Mouse (Mus musculus): ENCODE data around the gene Lrrc74a.

The Lrrc74a gene

DNA sequence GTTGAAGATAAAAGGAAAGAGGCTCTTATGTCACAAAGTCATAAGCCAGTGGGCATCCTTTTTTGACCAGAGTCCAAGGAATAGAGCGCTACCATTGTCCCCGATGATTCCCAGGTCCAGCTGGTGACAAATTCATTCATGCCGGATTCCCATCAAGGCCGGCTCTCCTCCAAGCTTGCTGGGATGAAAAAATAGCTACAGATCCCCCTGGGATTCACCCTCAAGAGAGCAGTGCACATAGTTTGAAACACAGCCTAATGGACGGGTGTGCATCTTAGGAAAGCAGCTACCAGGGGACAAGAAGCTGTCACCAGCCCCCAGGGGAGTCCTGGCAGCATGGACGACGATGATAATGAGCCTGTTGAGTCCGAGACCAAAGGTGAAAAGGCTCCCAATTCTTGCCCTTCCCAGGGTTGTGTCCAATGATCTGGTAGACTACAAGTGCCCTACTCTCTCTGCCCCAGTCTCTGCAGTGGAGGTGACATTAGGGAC lies at the start of gene Lrrc74a:
TSS of gene Lrrc74a (plus strand) at position 51 of the 492 bp plus-strand sequence.
- no peak for DNase-seq

DNA sequence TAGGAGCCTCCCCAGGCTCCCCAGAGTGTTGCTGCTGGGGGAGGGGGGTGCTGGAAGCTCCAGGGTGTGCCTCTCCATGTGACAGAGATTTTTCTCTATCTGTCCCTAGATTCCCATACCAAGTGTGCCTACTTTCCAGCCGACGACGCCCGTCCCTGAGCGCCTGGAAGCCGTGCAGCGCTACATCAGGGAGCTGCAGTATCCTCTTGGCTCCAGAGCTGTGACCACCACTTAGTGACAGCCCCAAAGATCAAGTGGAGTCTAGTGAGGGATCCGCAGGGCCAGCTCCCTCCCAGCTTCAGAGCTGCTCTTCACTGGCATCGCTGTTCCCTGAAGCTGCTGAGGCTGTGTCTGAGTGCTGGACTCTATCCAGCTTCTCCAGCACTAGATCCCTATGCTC lies 48.9 kb upstream of the Lrrc74a start:
- DNase-seq, result no peak

DNA sequence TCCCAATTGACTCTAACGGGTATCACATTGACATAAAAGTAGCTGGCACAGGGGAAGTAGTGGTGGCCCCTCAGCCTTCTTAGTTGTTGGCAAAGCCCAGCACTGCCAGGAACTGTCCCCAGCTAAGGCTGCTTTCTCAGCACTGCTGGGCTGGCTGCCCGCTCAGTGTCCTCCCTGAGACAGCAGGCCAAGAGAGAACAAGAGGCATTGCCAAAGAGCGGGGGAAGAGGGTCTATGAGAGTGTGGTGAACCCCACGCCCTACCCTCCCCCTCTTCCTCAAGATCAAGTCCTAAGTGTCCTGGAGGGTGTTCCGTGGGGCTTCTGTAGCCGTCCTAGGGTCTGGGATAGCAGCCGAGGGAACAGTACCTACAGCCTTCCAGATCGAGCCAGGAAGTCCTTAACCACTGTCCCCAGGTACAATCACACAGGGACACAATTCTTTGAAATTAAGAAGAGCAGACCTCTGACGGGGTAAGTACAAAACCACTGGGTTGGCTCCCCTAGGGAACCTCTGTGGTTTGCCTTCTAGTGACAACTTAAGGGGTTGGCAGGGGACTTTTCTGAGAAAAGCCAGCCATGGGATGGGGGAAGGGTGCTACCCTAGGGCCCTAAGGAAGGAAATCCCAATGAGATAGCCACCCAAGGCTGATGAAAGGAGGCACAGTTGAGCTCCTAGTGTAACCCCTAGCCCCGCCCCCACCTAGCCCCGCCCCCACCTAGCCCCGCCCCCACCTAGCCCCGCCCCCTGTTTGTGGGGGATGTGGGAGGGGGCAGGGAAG lies 47.4 kb upstream of the Lrrc74a start:
- no peak for DNase-seq

DNA sequence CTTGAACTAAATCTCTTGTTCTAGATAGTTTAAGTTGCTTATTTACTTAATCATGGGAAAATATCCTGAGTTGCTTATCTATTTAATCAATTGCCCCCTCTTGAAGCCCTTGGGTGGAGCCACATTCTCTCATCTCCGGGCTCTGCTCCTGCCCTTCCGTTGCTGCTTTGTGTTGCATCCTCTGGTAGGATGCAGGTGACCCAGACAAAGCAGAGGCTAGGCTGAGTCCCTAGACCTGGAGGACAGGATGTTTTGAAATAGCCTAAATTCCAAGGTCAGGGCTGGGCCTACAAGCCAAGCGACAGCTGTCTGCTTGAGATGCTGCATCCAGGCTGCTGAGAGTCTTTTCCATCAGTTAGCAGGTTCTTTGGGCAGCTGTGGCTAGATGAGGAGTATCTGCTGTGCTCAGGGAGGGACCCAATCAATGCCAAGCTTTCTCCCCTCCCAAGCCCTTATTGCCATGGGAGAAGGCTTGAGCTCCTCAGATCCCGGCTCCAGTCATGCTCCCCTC lies 46.7 kb upstream of the Lrrc74a start:
- no peak for DNase-seq

DNA sequence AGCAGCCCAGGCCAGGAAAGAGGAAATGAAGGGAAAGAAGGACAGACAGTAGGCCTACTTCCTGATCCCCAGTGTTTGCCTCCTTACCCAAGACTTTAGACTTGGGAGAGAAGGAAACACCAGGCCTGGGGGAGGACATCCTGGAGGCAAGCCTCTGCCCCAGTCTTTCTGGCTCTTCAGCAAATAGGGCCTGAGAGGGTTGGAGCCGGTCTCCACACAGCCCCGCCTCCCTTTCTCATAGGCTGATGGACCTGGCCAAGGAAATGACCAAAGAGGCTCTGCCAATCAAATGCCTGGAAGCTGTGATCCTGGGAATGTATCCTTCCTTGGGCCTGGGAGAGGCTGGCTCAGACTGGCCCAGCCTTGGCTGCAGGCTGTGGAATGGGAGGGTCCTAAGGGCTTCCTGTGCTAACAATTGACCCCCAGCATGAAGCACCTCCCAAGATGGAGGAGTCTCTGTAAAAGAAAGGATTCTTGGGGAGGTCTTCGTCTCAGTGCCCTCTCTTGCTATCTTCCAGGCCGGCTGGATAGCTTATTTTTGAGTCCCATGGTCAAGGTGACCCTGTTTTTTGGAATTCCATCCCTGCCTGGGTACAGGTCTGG lies 46.1 kb upstream of the Lrrc74a start:
- DNase-seq, result no peak

DNA sequence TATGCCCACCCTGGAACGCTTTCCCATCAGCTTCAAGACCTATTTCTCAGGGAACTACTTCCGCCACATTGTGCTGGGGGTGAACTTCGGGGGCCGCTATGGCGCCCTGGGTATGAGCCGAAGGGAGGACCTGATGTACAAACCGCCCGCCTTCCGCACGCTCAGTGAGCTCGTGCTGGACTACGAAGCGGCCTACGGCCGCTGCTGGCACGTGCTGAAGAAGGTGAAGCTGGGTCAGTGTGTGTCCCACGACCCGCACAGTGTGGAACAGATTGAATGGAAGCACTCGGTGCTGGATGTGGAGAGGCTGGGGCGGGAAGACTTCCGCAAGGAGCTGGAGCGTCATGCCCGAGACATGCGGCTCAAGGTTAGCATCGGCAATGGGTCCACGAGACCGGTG lies 45.3 kb upstream of the Lrrc74a start:
- no peak for DNase-seq

DNA sequence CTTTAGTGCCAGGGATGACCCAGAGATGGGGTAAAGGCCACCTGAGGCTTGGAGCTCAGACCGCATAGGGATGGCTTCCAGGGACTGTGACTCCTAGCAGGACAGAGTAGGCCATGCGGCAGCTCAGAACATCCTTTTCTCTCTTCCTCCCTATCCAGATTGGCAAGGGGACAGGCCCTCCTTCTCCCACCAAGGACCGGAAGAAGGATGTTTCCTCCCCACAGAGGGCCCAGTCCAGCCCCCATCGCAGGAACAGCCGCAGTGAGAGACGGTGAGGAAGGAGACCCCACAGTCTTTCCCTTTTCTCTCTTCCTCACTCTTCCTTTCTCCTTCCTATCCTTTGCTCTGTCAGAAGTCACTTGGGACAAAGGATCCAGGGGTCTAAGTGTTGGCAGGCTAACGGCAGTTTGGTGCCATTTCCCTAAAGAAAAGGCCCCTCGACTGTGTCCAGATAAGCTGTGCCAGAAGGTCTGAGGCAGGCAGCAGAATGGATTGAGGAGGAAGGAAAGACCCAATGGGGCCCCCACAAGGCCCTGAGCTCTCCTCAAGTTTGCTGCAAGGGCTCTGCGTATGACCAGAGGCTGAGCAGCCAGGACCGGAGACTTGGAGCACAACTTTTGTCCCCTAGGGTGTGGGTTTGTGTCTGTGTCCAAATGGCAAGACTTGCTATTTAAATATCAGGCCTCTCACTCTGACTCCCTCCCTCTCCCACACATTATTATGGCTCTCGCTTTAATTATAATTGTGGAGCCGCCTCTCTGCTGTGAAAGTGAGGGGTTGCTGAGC lies 43.3 kb upstream of the Lrrc74a start:
- DNase-seq, result no peak

DNA sequence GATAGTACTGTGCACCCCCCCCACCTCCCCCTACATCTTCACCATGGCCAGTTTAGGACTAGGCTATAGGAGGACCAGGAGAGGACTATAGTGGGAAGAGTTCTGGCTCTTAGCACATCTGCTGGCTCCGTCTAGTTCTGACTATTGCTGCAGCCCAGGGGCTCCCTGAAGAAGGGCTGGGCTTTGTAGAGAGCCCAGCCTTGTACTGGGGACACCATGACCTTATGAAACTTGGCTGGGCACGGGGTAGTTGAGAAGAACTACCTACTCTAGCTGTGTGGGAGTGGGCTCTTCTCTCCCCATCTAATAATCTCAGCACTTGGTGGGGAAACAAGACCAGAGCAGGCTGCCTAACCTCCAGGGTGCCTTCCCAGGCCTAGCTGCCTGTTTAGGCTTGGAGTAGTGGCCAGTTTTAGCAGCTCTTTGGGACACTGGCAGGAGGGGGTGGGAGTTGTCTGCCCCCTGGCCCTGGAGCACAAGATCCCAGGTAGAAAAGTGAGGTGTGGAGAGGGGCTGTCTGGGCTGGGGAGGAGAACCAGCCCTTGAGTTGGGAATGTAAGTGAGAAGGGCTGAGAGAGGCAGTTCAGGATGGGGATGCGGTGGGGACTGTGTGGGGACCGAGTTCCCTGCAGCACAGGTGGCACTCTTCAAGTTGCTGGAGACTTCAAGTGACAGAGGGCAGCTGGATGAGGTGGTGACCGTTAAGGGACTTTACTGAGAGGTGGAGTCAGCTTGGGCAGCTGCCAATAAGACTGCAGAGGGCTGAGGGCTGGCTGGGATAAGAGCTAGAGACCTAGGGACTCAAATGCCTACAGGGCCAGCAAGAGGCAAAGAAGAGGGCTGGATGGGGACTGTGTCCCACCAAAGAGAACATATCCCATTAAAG lies 41.5 kb upstream of the Lrrc74a start:
- no peak for DNase-seq

DNA sequence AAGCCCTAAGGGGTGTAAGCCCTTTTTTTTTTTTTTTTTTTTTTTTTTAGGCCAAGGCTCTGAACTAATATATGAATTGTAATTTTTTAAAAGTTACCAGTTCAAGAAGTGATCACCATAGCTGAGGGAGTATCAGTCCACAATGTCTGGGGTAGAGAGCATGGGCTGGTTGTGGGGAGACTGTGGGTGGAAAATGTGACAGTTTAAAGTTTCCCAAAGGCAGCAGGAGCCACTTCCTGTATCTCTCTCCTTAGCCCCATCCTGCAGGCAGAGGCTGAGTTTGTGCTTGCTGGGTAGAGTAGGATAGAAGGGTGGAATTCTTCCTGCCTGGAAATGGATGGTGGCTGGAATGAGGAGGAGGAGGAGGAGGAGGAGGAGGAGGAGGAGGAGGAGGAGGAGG lies 40.8 kb upstream of the Lrrc74a start:
- DNase-seq, result no peak

DNA sequence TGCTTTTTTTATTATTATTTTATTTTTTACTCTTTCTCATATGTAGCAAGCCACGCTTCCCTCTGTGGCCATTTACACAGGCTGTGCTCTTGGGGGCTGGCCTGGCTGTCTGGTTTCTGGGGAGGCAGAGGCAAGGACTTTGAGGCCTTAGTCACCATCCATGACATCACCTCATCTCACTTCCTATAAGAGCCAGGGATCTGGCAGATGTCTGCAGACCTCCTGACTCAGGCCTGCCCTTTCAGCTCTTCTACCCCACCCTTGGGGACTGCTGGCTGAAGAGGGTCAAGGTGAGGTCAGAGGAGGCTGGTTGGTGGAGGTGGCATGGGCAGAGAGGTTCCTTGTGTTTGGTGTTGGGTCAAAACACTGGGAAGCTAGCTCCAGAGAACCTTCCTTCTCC lies 39.7 kb upstream of the Lrrc74a start:
- DNase-seq, result no peak

DNA sequence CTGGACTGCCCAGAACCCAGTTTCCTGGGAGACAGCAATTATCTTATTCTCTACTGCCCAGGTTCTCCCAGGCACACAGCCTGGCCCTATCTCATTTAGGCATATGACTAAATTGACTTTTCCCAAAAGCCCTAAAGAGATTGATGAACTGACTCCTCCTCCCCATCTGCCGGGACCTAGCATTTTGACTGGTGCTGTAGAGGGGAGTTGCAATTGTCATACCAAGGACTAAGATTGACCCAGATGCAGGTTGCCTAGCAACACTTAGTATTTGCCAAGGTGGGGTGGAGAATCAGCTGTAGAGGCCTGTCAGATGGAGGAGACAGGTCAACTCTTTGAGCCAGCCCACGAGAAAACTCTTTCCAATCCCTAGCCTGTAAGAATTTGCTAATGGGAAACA lies 36.2 kb upstream of the Lrrc74a start:
- DNase-seq, result no peak

DNA sequence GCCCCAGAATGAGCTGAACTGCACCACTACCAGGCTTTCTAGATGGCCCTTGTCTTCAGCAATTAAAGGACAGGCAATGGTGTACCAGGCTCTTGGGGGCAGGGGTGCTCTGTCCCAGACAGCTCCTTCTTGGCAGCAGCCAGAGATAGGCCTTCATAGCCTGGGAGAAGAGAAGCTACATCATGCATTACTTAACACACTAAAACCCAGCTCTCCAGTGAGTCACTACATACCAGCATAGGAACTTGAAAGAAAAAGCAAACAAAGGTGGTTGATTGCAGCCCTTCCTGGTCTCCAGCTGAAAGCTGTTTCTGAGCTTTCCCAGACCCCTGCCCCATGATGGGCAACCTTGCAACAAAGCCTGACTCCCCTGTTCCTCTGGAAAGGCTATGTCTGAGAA lies 35.6 kb upstream of the Lrrc74a start:
- no peak for DNase-seq

DNA sequence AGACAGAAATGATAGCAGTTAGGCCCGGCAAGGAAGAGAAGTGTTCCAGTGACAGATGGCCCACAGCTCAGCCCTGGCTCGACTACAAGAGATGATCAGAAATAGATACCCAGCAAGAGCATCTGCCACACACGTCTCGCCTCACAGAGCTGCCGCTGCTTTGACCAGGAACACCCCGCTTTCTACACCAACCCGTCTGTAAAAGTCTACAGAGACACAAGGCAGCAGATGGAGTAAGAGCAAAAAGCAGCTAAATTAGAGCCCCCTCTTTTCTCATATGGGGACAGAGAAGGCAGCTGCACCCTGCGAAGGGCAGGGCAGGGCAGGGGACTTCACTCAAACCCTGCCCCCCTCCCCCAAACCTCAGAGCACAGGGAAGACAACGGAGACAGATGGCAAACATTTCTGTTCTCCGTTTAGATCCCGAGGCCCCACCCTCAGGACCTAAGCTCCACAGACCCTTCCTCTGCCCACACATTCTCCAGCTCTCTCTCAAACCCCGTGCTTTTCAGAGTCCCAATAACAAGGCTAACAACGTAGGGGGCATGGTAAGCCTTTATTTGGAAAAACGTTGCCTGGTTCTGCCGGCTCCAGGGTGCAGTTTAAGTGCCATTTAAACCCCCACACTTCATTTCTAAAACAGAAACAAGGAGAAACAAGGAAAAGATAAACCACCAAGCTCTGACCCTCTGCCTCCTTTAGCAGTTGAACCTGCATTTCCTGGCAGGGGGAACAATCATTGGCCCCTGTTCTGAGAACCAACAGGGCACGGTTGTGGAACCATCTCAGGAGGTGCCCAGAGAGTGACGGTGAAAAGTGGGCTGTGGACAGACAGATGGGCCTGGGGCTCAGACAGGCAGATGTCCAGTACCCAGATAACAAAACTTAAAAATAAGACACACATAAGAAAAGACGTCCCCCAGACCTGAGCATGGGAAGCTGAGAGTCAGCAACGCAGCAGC lies 33.9 kb upstream of the Lrrc74a start:
- DNase-seq, result peak; percentile 83

DNA sequence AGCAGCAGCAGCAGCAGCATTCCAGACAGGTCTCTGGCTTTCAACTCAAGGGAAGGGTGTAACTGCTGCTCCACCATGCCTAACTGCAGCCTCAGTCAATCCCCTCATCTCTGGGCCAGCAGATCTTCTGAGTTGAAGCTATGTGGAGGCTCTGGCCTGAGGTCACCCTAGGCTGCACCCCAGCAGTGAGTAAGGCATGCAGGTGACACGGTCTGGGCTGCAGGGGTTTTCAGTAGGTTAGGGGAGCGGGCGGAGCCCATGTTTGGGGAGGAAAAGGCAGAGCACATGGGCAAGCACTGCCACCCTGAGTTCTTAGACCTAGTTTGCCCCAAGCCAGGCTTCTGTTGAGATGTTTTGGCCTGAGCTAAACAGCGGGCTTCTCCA lies 33.2 kb upstream of the Lrrc74a start:
- no peak for DNase-seq

DNA sequence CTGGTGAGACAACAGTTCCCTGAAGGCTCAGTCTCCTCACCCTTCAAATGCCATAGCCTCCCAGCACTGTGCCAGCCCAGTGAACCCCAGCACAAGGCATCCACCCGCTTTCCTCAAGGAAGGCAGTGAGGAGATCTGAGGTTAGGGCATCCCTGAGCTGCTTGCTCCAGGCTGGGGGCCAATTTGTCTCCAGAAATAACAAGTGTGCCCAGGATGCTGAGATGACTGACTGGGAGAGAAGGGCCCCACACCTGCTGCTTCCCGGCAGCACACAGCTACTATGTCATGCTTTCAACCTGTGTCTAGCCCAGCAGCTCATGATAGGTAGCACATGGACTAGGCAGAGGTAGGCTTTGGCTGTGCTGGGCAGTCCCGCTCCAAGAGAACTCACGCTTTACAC lies 32.7 kb upstream of the Lrrc74a start:
- DNase-seq, result no peak

DNA sequence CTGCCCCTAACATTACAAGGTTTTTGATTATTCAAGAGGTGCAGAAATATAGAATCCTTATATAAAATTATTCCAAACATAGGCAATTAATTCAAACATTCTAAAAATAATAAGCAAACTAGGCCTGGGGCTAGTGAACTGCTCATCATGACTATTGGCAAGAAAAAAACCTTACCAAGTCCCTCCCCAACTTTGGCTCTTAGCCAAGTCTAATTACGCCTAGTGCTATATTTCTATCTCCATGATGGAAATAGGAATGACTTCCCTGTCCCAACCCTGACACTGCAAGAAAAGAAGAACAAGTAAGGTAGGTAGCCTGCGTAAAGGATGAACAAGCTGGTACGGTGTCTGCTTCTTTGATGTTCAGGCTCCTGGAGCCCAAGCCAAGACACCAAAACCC lies 31.5 kb upstream of the Lrrc74a start:
- no peak for DNase-seq

DNA sequence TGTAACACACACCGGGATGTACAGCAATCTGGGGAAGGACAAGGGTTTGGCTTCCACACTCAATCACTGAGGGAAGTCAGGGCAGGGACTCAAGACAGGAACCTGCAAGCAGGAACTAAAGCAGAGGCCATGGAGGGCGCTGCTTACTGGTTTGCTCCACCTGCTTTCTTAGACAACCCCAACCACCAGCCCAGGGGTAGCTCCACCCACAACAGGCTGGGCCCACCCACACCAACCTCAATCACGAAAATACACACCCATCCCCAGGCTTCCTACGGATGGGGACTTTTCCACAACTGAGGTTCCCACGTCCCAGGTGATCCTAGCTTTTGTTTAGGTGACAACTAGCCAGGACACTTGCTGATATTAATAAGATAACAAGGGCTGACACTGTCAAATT lies 28.3 kb upstream of the Lrrc74a start:
- no peak for DNase-seq

DNA sequence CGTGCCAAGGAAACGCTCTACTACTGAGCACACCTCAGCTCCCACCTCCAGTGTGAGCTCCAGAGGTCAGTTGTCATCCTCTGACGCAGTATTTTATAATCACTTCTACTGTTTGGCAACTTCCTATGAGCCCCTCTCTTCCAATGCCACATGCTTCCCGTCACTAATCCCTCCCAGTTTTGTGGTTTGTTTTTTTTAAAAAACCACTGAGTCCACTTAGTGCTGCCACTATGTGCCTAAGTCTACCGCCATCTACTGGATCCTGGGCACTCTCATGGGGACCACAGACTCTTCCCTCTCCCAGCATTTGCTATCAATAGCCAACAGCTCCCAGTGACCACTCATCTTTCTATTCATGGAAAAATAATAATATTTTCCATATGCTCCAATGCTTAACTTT lies 20.1 kb upstream of the Lrrc74a start:
- no peak for DNase-seq

DNA sequence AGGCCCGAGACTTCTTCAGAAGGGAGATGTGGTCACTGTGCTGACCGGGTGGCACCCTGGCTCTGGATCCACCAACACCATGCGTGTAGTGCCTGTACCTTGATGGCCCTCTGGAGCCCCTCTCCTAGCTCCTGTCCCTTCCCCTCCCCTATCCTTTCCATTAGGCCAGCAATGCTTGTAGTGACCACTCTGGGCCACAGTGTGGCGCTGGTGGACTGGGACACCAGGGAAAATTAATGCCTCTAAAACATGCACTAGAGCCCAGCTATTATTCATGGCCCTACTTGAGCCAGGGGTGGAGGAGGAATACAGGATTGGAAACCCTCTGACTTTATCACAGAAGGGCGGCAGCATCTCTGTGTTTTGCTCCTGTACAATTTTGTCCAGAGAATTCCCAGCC lies 18.8 kb upstream of the Lrrc74a start:
- DNase-seq, result peak; percentile 68

DNA sequence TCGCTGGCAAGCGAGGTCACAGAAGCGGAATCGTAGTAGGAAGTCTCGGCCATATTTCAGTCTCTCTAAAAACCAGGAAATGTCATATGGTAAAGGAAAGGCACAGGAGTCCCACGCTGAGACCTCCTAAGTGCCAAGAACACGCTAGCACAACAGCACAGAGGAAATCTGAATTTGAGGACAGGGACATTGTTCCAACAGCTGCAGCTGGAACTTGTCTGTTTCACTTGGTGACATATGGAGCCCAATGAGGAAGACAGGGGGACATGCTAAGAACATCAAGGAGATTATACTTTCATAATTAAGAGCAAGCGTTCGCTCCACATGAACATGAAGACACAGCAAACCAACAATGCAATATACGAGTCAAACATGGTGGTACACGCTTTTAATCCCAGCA lies 17.2 kb upstream of the Lrrc74a start:
- DNase-seq, result no peak

DNA sequence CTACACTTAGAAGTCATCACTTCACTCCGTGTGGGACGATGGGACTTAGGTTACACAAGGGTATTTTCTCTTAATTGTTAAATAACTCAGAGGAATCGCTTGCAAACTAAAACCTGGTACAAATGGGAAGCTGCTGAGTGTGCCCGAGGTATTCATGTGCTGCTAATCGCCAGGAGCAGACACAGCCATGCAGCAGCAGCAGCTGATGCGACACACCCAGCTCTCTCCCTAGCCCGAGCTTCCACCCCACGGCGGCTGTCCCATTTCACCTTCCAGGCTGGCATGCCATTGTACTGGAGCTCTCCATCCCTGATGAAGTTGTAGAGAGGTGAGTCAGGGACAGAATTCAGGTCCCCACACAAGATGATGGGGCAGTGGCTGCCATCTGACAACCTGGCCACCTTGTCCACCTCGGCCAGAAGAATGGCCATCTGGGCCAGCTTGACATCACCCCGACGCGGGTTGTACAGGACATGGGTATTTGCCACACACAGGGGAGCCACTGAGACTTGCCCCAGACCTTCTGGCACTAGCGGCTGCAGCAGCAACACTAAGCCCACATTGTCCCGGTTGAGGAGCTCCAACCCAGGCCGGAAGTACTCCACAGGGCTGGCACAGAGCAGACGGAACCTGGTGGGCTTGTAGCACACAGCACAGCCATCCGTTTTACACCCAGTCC lies 14.1 kb upstream of the Lrrc74a start:
- no peak for DNase-seq
